Mouse (Mus musculus) lung, adult 2 months (tissue): ENCODE data around the gene Mrpl22.
"Not testable (repeated sequence)": the region's sequence is repeated elsewhere in the genome, so short reads cannot be mapped to it uniquely, and the experiment has no call there.

Experiments
- CTCF ChIP-seq: fragments of 200-500 bp; IDR thresholded peaks from 2 replicates; pipeline ENCODE4 v1.5.1; 2011; ENCODE audit warnings: mild to moderate bottlenecking, low read length, control low read depth; ENCODE audit not compliant: insufficient read depth
- POLR2A ChIP-seq: fragments of 200-500 bp; IDR thresholded peaks from 2 replicates; pipeline ENCODE4 v1.6.1; 2011; ENCODE audit warnings: low read depth, mild to moderate bottlenecking, control low read depth, low read length, borderline replicate concordance; ENCODE audit errors: extremely low read depth

GRCm38 (mm10) chr11:58228021-58228420 lies 56.6 kb downstream of the Mrpl22 start:
- TF ChIP-seq CTCF, POLR2A: not testable (repeated sequence)
